Mouse (Mus musculus) cerebellum, adult 9-10 months (tissue): ENCODE results near the gene Gm10401.
"Not testable (repeated sequence)": the region's sequence is repeated elsewhere in the genome, so short reads cannot be mapped to it uniquely, and the experiment has no call there.

Experiments
- DNase-seq: peaks from one replicate; pipeline ENCODE4 v3.0.0; 2022

The Gm10401 gene

GRCm38 (mm10) chr5:115117467-115117866 is 19.4 kb upstream of the Gm10401 start:
- DNase-seq, result no peak

- no peak for DNase-seq
Measured at GRCm38 (mm10) chr5:115116426-115116825, 18.3 kb upstream of the Gm10401 start.

GRCm38 (mm10) chr5:115114501-115114900 is 16.4 kb upstream of the Gm10401 start:
- no peak for DNase-seq

- DNase-seq, result no peak
Measured at GRCm38 (mm10) chr5:115113244-115113643, 15.1 kb upstream of the Gm10401 start.

- no peak for DNase-seq
Measured at GRCm38 (mm10) chr5:115111156-115111555, 13.1 kb upstream of the Gm10401 start.

- not testable (repeated sequence) for DNase-seq
Measured at GRCm38 (mm10) chr5:115103253-115103652, 5.2 kb upstream of the Gm10401 start.

- DNase-seq, result no peak
Measured at GRCm38 (mm10) chr5:115102231-115102630, 4.1 kb upstream of the Gm10401 start.

- no peak for DNase-seq
Measured at GRCm38 (mm10) chr5:115100473-115100872, 2.4 kb upstream of the Gm10401 start.

- DNase-seq, result no peak
Measured at GRCm38 (mm10) chr5:115099991-115100390, 1.9 kb upstream of the Gm10401 start.

- DNase-seq, result no peak
Measured at GRCm38 (mm10) chr5:115099530-115099929, 1.4 kb upstream of the Gm10401 start.

- no peak for DNase-seq
Measured at GRCm38 (mm10) chr5:115091776-115092175, 6.3 kb downstream of the Gm10401 start.

- no peak for DNase-seq
Measured at GRCm38 (mm10) chr5:115091015-115091414, 7.1 kb downstream of the Gm10401 start.

- no peak for DNase-seq
Measured at GRCm38 (mm10) chr5:115089592-115090268, 8.4 kb downstream of the Gm10401 start.

GRCm38 (mm10) chr5:115085675-115086074 is 12.4 kb downstream of the Gm10401 start:
- DNase-seq, result no peak

- DNase-seq, result no peak
Measured at GRCm38 (mm10) chr5:115083492-115083891, 14.6 kb downstream of the Gm10401 start.

GRCm38 (mm10) chr5:115081636-115082035 is 16.5 kb downstream of the Gm10401 start:
- DNase-seq, result no peak

GRCm38 (mm10) chr5:115076144-115076901 is 21.8 kb downstream of the Gm10401 start:
- DNase-seq, result peak; percentile 72

GRCm38 (mm10) chr5:115074749-115075148 is 23.3 kb downstream of the Gm10401 start:
- no peak for DNase-seq

- DNase-seq, result not testable (repeated sequence)
Measured at GRCm38 (mm10) chr5:115073306-115073705, 24.8 kb downstream of the Gm10401 start.

- peak; percentile 27 for DNase-seq
Measured at GRCm38 (mm10) chr5:115072143-115072542, 26.0 kb downstream of the Gm10401 start.

- DNase-seq, result peak; percentile 29
Measured at GRCm38 (mm10) chr5:115071096-115071901, 26.8 kb downstream of the Gm10401 start.

- DNase-seq, result no peak
Measured at GRCm38 (mm10) chr5:115070457-115070856, 27.6 kb downstream of the Gm10401 start.

GRCm38 (mm10) chr5:115069611-115070010 is 28.5 kb downstream of the Gm10401 start:
- no peak for DNase-seq
